Mouse (Mus musculus): ENCODE measurements around the gene Arhgap10.

DNA sequence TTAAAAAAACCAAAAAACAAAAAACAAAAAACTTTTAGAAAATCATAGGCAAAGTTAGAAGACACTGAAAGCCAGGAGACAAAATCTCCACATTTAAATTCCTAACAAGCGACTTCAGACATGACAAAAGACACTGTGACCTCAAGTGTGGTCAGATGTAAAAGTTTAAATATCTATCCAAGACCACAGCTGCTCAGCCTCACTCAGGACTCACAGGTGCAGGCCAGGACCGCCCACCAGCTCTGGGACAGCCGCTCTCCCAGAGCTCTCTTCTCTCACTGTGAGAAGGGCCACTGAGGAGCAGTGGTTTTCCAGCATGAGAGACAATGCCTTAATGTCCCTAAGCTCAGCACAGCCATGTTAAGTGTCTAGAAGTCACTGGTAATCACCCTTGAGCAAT is 7.3 kb downstream of the Arhgap10 start:
- TF ChIP-seq TAL1 (IDR thresholded peaks at IDR 0.05; ENCODE audit: low read length): no peak
- no peak for TF ChIP-seq GATA1 (IDR thresholded peaks at IDR 0.05; ENCODE audit: low read length)
